Mouse (Mus musculus) kidney, embryonic 16.5 days (tissue): ENCODE measurements around the gene Myo3a. TPM values are rescaled to one million over a fixed set of nuclear protein-coding genes. Genes with fewer than 3 reads are reported as not detected.
A peak's percentile ranks its signal among the peaks of the same experiment; 100 is the strongest.
"Not testable (repeated sequence)": the region's sequence is repeated elsewhere in the genome, so short reads cannot be mapped to it uniquely, and the experiment has no call there.

Experiments used
- ATAC-seq: fragments of 200-750 bp; cut with Nextera tagmentation; 2 replicates; pipeline ENCODE4 v1.8.0; 2017; ENCODE audit warnings: moderate TSS enrichment; ENCODE audit not compliant: low FRiP score, low TSS enrichment
- H3K27ac ChIP-seq: fragments of 300-500 bp; sonication (generic); 2 replicates; pipeline ENCODE4 v1.5.1; 2014; ENCODE audit warnings: low read length
- H3K27me3 ChIP-seq: fragments of 300-500 bp; sonication (generic); 2 replicates; pipeline ENCODE4 v1.6.1; 2014; ENCODE audit warnings: low read length, control low read depth, mixed read lengths; ENCODE audit not compliant: insufficient read depth
- H3K36me3 ChIP-seq: fragments of 300-500 bp; sonication (generic); 2 replicates; pipeline ENCODE4 v1.6.1; 2014; ENCODE audit warnings: low read length, control low read depth, mixed read lengths; ENCODE audit not compliant: insufficient read depth
- H3K4me1 ChIP-seq: fragments of 300-500 bp; sonication (generic); 2 replicates; pipeline ENCODE4 v1.6.1; 2014; ENCODE audit warnings: low read length, control low read depth, mixed read lengths; ENCODE audit not compliant: insufficient read depth
- H3K4me2 ChIP-seq: fragments of 300-500 bp; sonication (generic); replicated peaks from 2 replicates; pipeline ENCODE4 v1.6.1; 2014; ENCODE audit warnings: low read depth, low read length
- H3K4me3 ChIP-seq: fragments of 300-500 bp; sonication (generic); 2 replicates; pipeline ENCODE4 v1.5.1; 2014; ENCODE audit warnings: mild to moderate bottlenecking, low read length
- H3K9ac ChIP-seq: fragments of 300-500 bp; sonication (generic); replicated peaks from 2 replicates; pipeline ENCODE4 v1.6.1; 2014; ENCODE audit warnings: low read length
- H3K9me3 ChIP-seq: fragments of 300-500 bp; sonication (generic); 2 replicates; pipeline ENCODE4 v1.6.1; 2016; ENCODE audit warnings: low read length, control low read depth
- WGBS: fragments of 180-500 bp; shearing (Covaris S2); extraction: QIAGEN DNeasy Blood & Tissue Kit; methylation state at CpG from one replicate; pipeline ENCODE4 v1.1.7; 2014; 5-methylcytosine and 5-hydroxymethylcytosine counted together
- polyA plus RNA-seq: library from polyadenylated mRNA; unstranded; fragments of >200 nt; fragmentation: Nextera tagmentation; extraction: Ambion mirVana; gene quantifications from 2 replicates; pipeline ENCODE4 v1.2.1, GENCODE M21; 2015

Myo3a gene
- polyA plus RNA-seq, 1 experiment from 2014 or later: not detected

- 4% methylated on average over 25 of the region's 32 CpGs for WGBS
- Histone ChIP-seq H3K27ac (no peak overlapping the region), H3K9ac (peak overlapping the region; percentile 64), H3K27me3 (no peaks in the 10 kb centered on the region), H3K4me1 (peaks cover 5% of the 10 kb centered on the region; the same call in 1 of the 2 replicates), H3K4me2 (peak overlapping the region; percentile 72), H3K9me3 (no peaks in the 10 kb centered on the region), H3K36me3 (no peaks in the 10 kb centered on the region), H3K4me3 (peak overlapping the region; percentile 46)
- peak; percentile 92 for ATAC-seq
These were observed 111.1 kb downstream of the Myo3a start for GRCm38 (mm10) chr2:22338269-22338857.

DNA sequence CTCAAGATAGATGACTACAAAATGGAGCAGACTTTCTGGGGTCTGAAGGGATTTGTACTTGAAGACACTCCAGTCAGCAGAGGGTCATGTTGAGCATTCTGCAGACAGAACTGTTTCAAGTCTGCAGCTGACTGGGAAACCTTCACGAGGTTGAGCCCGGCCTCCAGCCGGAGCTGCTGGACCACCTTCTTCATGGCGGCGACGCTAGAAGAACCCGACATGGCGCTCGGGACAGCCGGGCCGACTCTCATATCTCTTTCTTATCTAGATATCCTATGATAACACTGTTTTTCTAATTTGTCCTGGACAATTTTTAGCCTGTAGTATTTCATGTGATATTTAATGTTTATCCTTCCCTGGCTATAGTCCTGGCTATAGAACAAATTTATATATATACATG is 183.2 kb downstream of the Myo3a start:
- H3K9ac ChIP-seq, H3K4me1 ChIP-seq, H3K9me3 ChIP-seq, H3K36me3 ChIP-seq, H3K4me2 ChIP-seq, H3K27me3 ChIP-seq, H3K27ac ChIP-seq, ATAC-seq, H3K4me3 ChIP-seq: not testable (repeated sequence)
- WGBS: 88% methylated on average over 11 of the region's 11 CpGs

- no peak for ATAC-seq
- 83% methylated on average over 6 of the region's 6 CpGs for WGBS
- H3K4me2 ChIP-seq: no peak overlapping the region
- no peaks in the 10 kb centered on the region for H3K4me1 ChIP-seq
- H3K9ac ChIP-seq: no peak overlapping the region
- no peaks in the 10 kb centered on the region for H3K9me3 ChIP-seq
- H3K36me3 ChIP-seq: no peaks in the 10 kb centered on the region
- H3K4me3 ChIP-seq: no peak overlapping the region
- no peaks in the 10 kb centered on the region for H3K27me3 ChIP-seq
- no peak overlapping the region for H3K27ac ChIP-seq
These were observed 321.1 kb downstream of the Myo3a start for GRCm38 (mm10) chr2:22548421-22548820.

DNA sequence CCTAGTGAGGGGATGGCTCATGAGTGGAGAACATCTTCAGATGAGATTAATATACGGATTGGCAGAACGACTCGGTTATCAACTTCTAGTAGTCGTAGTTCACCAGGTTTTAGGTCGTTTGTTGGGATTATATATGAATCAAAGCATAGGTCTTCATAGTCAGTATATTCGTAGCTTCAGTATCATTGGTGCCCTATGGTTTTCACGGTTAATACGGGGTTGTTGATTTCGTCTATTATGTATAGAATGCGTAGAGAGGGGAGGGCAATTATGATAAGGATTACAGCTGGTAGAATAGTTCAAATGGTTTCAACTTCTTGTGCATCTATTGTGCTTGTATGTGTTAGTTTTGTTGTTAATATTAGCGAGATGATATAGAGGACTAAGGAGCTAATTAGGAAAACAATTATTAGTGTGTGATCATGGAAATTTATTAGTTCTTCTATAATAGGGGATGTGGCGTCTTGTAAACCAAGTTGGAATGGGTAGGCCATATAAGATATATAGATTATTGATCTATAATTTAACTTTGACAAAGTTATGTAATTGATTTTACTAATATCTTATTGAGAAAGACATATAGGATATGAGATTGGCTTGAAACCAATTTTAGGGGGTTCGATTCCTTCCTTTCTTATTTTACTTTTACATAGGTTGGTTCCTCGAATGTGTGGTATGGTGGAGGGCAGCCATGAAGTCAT is 360.3 kb downstream of the Myo3a start:
- ATAC-seq: peak; percentile 89
- H3K9me3 ChIP-seq, H3K36me3 ChIP-seq, H3K27me3 ChIP-seq, H3K9ac ChIP-seq, H3K4me3 ChIP-seq, H3K27ac ChIP-seq, H3K4me1 ChIP-seq, H3K4me2 ChIP-seq: not testable (repeated sequence)
- WGBS: 82% methylated on average over 13 of the region's 14 CpGs

GRCm38 (mm10) chr2:22588170-22588541 is 360.9 kb downstream of the Myo3a start:
- not testable (repeated sequence) for H3K9me3 ChIP-seq, H3K4me3 ChIP-seq, H3K27me3 ChIP-seq, H3K4me2 ChIP-seq, H3K9ac ChIP-seq, H3K4me1 ChIP-seq, H3K27ac ChIP-seq, H3K36me3 ChIP-seq
- 86% methylated on average over 5 of the region's 5 CpGs for WGBS
- ATAC-seq: peak; percentile 55

- ATAC-seq: peak; percentile 96
- WGBS: 65% methylated on average over 12 of the region's 12 CpGs
- H3K4me1 ChIP-seq: not testable (repeated sequence)
These were observed 361.5 kb downstream of the Myo3a start for GRCm38 (mm10) chr2:22588673-22589381.

DNA sequence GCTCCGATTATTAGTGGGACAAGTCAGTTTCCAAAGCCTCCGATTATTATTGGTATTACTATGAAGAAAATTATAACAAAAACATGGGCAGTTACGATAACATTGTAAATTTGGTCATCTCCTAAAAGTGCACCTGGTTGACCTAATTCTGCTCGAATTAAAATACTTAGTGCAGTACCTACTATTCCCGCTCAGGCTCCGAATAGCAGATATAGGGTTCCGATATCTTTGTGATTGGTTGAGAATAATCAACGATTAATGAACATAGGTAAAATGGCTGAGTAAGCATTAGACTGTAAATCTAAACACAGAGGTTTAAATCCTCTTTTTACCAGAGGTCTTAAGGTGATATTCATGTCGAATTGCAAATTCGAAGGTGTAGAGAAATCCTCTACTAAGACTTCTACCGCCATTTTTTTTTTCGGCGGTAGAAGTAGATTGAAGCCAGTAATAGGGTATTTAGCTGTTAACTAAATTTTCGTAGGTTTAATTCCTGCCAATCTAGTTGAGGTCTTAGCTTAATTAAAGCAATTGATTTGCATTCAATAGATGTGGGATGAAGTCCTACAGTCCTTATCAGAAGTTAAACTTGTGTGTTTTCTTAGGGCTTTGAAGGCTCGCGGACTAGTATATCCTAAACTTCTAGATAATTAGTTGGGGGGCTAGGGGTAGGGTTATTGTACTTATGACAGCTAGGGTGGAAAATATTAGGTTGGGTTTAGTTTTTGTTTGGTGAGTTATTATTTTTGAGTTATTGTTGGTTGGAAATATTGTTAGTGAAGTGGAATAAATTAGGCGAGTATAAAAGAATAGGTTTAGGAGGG is 362.3 kb downstream of the Myo3a start:
- H3K27ac ChIP-seq, H3K4me1 ChIP-seq, H3K36me3 ChIP-seq, H3K9ac ChIP-seq, H3K4me3 ChIP-seq, H3K9me3 ChIP-seq, H3K4me2 ChIP-seq, H3K27me3 ChIP-seq: not testable (repeated sequence)
- WGBS: 87% methylated on average over 16 of the region's 17 CpGs
- peak; percentile 94 for ATAC-seq

More at GRCm38 (mm10) chr2:22588673-22589381, 361.5 kb downstream of the Myo3a start:
- H3K4me2 ChIP-seq, H3K9ac ChIP-seq, H3K9me3 ChIP-seq, H3K36me3 ChIP-seq, H3K27ac ChIP-seq, H3K27me3 ChIP-seq, H3K4me3 ChIP-seq: not testable (repeated sequence)

DNA sequence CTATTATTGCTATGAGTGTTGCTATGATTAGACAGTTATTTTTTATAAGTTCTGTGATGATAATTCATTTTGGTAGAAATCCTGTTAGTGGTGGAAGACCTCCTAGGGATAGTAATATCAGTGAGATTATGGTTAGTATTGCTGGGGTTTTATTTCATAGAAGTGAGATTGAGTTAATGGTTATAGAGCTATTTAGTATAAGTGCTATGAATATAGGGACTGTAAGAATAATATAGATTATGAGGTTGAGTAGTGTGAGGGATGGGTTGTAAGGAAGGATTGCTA is 362.8 kb downstream of the Myo3a start:
- Histone ChIP-seq H3K36me3 (no peaks in the 10 kb centered on the region), H3K9ac (no peak overlapping the region), H3K4me1 (no peaks in the 10 kb centered on the region), H3K27me3 (no peaks in the 10 kb centered on the region), H3K4me3 (no peak overlapping the region), H3K27ac (no peak overlapping the region), H3K9me3 (no peaks in the 10 kb centered on the region), H3K4me2 (no peak overlapping the region)
- no peak for ATAC-seq

DNA sequence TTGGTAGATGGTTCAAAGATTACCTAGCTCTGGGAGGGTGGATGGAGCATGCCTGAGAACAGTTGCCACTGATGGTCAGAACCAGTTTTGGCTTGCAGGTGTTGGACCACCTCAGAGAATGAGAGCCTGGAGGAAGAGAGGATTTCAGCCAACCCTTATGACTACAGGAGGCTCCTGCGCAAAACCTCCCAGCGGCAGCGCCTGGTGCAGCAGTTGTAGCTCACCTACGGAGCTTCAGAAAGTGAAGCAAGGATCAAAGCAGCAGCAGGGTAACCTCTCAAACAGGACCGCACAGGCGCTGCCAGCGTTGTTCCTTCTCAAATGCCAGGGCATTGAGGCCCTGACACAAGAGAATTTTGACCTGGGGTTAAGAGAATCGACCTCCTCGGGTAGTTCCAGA is 390.6 kb downstream of the Myo3a start:
- ATAC-seq: no peak
- peaks cover 54% of the 10 kb centered on the region for H3K27me3 ChIP-seq
- H3K9me3 ChIP-seq: peaks cover 4% of the 10 kb centered on the region; the same call in 1 of the 2 replicates
- H3K9ac ChIP-seq: no peak overlapping the region
- WGBS: 1% methylated on average over 9 of the region's 9 CpGs
- no peak overlapping the region for H3K27ac ChIP-seq
- H3K4me2 ChIP-seq: no peak overlapping the region
- no peaks in the 10 kb centered on the region for H3K36me3 ChIP-seq
- peaks cover 8% of the 10 kb centered on the region for H3K4me1 ChIP-seq
- H3K4me3 ChIP-seq: no peak overlapping the region
